Comparison of ENCODE assay signal across 25 mouse cellular contexts in genomic region chr11:49270368-49270767, GRCm38 (mm10). TPM values are rescaled to one million over a fixed set of nuclear protein-coding genes. Genes with fewer than 3 reads are reported as not detected.
"Had no signal": no experiment of that assay in that cellular context is flagged by ENCODE, and none has a peak within 500 bp of the region (broad histone marks: within the 10 kb centered on the region; RNA-seq: fewer than 3 reads in every experiment).

No protein-coding gene starts in this region.

- H3K9me3 ChIP-seq: neural tube, embryonic 12.5 days; neural tube, embryonic 13.5 days; neural tube, embryonic 15.5 days; stomach, embryonic 15.5 days had no signal

- H3K4me1 ChIP-seq: stomach, embryonic 15.5 days had no signal

- H3K4me3 ChIP-seq: neural tube, embryonic 12.5 days; neural tube, embryonic 13.5 days; neural tube, embryonic 15.5 days; stomach, embryonic 15.5 days had no signal

- H3K27me3 ChIP-seq: neural tube, embryonic 12.5 days; neural tube, embryonic 13.5 days; neural tube, embryonic 15.5 days; stomach, embryonic 15.5 days had no signal

- H3K36me3 ChIP-seq: neural tube, embryonic 12.5 days; neural tube, embryonic 13.5 days; neural tube, embryonic 15.5 days; stomach, embryonic 15.5 days had no signal

- H3K4me2 ChIP-seq: neural tube, embryonic 12.5 days; neural tube, embryonic 13.5 days; neural tube, embryonic 15.5 days; stomach, embryonic 15.5 days had no signal

- DNase-seq: retina, postnatal 1 day; right cerebral cortex, adult 18-20 months; right cerebral cortex, postnatal 14 days; right cerebral cortex, postnatal 25 days; right cerebral cortex, postnatal 4 days; spleen, adult 18-20 months; thymus, adult 18-20 months; thymus, adult 2 months; thymus, postnatal 25 days; thymus, postnatal 36 days; thymus, postnatal 4 days had no signal

- H3K9ac ChIP-seq: neural tube, embryonic 12.5 days; neural tube, embryonic 13.5 days; neural tube, embryonic 15.5 days; stomach, embryonic 15.5 days had no signal

- H3K27ac ChIP-seq: neural tube, embryonic 12.5 days; neural tube, embryonic 13.5 days; neural tube, embryonic 15.5 days; stomach, embryonic 15.5 days; stomach, postnatal 0 days had no signal

RNA-seq across cellular contexts. Expression of gene Olfr1393, which starts 7.7 kb away (rescaled TPM):
- polyA plus RNA-seq: neural tube, embryonic 12.5 days; neural tube, embryonic 13.5 days; neural tube, embryonic 14.5 days; neural tube, embryonic 15.5 days; stomach, embryonic 14.5 days; stomach, embryonic 15.5 days; stomach, embryonic 16.5 days; stomach, postnatal 0 days; thymus, postnatal 0 days had no signal

RNA-seq across cellular contexts. Expression of gene Olfr1392, which starts 14.7 kb away (rescaled TPM):
- polyA plus RNA-seq: neural tube, embryonic 12.5 days; neural tube, embryonic 13.5 days; neural tube, embryonic 14.5 days; neural tube, embryonic 15.5 days; spleen, adult 2 months; stomach, embryonic 15.5 days; stomach, postnatal 0 days; thymus, postnatal 0 days had no signal

RNA-seq across cellular contexts. Expression of gene Olfr10, which starts 34.2 kb away (rescaled TPM):
- total RNA-seq: neutrophil, adult 5-6 weeks had no signal
- polyA plus RNA-seq: neural tube, embryonic 12.5 days; neural tube, embryonic 13.5 days; neural tube, embryonic 14.5 days; neural tube, embryonic 15.5 days; small intestine, adult 2 months; spleen, adult 2 months; stomach, embryonic 14.5 days; stomach, embryonic 15.5 days; stomach, embryonic 16.5 days; stomach, postnatal 0 days; testis, adult 2 months; thymus, adult 2 months; thymus, postnatal 0 days; urinary bladder, adult 2 months had no signal

RNA-seq across cellular contexts. Expression of gene Olfr1391, which starts 52.2 kb away (rescaled TPM):
- total RNA-seq: neutrophil, adult 5-6 weeks had no signal
- polyA plus RNA-seq: neural tube, embryonic 12.5 days; neural tube, embryonic 13.5 days; neural tube, embryonic 14.5 days; neural tube, embryonic 15.5 days; small intestine, adult 2 months; spleen, adult 2 months; stomach, embryonic 14.5 days; stomach, embryonic 15.5 days; stomach, embryonic 16.5 days; stomach, postnatal 0 days; testis, adult 2 months; thymus, adult 2 months; thymus, postnatal 0 days; urinary bladder, adult 2 months had no signal
